Mouse (Mus musculus): Measurements from ENCODE around the gene Oca2. TPM values are rescaled to one million over a fixed set of nuclear protein-coding genes. Genes with fewer than 3 reads are reported as not detected.

The Oca2 gene
- polyA plus RNA-seq, 1 experiment = not detected

DNA sequence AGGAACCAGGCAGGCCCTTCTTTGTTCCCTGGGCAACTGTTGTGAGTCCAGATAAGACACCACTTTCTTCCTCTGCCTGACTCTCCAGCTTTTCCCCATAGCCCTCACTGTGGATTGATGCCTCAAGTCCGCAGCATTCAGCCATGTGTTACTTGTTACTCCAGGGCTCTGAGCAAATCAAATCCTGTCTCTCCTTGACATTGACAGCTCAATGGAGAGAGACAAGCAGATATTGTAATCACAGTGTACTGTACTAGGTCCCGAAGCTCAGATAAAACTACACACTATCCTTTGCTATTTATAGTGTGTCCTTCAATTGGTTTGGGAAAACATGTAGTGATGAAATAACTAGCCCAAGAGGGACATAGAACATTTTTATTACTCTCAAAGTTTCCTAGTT lies 258.7 kb downstream of the Oca2 start:
- Histone ChIP-seq H3K4me1 (ENCODE audit: control insufficient read depth, insufficient read depth, low read length) (no peaks in the 10 kb centered on the region), H3K27ac (ENCODE audit: insufficient read depth, low read depth, low read length) (no peak overlapping the region), H3K4me3 (ENCODE audit: insufficient read depth, low read length) (no peak overlapping the region)
- no peak for TF ChIP-seq CTCF (IDR thresholded peaks at IDR 0.05; ENCODE audit: low read depth, low read length)
- TF ChIP-seq POLR2A (IDR thresholded peaks at IDR 0.05; ENCODE audit: borderline replicate concordance, low read depth, low read length) = no peak

DNA sequence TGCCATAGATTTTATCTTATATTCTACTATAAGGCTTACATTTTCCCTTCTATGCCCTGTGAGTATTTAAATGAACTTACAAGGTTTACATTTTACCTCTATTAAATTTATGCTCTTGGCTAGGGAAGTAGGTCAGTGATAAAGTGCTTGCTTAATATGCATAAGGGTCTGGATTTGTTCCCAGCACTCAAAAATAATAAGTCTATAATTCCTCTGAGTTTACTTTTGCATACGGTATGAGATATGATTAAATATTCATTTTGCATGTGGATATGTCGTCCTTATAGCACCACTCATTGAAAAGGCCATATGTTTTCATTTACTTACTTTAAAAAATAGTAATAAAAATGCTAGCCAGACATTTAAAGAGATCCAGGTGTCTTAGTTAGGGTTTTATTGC lies 259.8 kb downstream of the Oca2 start:
- TF ChIP-seq POLR2A (IDR thresholded peaks at IDR 0.05; ENCODE audit: borderline replicate concordance, low read depth, low read length) (no peak), CTCF (IDR thresholded peaks at IDR 0.05; ENCODE audit: low read depth, low read length) (no peak)
- H3K4me1 ChIP-seq (ENCODE audit: control insufficient read depth, insufficient read depth, low read length) = no peaks in the 10 kb centered on the region

DNA sequence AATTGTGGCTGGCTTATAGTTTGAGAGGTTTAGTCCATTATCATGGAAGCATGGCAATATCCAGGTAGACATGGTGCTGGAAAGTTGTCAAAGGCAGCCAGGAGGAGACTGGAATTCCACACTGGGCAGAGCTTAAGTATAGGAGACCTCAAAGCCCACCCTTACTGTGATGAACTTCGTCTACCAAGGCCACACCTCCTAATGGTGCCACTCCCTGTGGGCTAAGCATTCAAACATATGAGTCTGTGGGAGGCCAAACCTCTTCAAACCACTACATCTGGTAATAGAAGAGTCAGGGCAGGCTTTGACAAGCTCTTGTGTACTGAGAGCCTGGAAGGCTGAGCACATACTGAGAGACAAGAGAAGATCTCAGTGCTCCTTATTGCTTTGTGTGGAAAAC lies 260.2 kb downstream of the Oca2 start:
- Histone ChIP-seq H3K4me1 (ENCODE audit: control insufficient read depth, insufficient read depth, low read length) (no peaks in the 10 kb centered on the region), H3K4me3 (ENCODE audit: insufficient read depth, low read length) (no peak overlapping the region), H3K27ac (ENCODE audit: insufficient read depth, low read depth, low read length) (no peak overlapping the region)
- TF ChIP-seq POLR2A (IDR thresholded peaks at IDR 0.05; ENCODE audit: borderline replicate concordance, low read depth, low read length) (no peak), CTCF (IDR thresholded peaks at IDR 0.05; ENCODE audit: low read depth, low read length) (no peak)

More for the DNA sequence above, 259.8 kb downstream of the Oca2 start:
- Histone ChIP-seq H3K27ac (ENCODE audit: insufficient read depth, low read depth, low read length) (no peak overlapping the region), H3K4me3 (ENCODE audit: insufficient read depth, low read length) (no peak overlapping the region)

DNA sequence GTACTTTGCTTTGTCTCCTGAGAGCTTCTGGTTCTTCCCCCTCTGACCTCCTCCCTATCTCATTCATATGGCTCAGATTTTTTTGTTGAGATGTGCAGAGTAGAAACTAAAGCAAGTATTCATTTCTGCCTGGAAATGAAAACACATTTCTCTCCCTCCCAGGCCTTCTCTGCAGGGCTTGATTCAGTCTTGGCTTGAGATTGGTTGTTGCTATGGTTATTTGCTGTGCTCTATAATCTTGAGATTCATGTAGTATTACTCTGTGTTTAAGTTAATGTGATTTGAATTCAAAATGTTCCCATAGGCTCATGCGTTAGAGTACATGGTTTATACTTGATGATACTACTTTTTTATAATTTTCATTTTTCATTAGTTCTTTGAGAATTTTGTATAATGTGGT lies 260.9 kb downstream of the Oca2 start:
- H3K4me3 ChIP-seq (ENCODE audit: insufficient read depth, low read length) = no peak overlapping the region
- H3K4me1 ChIP-seq (ENCODE audit: control insufficient read depth, insufficient read depth, low read length) = no peaks in the 10 kb centered on the region
- TF ChIP-seq POLR2A (IDR thresholded peaks at IDR 0.05; ENCODE audit: borderline replicate concordance, low read depth, low read length) = no peak
- TF ChIP-seq CTCF (IDR thresholded peaks at IDR 0.05; ENCODE audit: low read depth, low read length) = no peak
- no peak overlapping the region for H3K27ac ChIP-seq (ENCODE audit: insufficient read depth, low read depth, low read length)

DNA sequence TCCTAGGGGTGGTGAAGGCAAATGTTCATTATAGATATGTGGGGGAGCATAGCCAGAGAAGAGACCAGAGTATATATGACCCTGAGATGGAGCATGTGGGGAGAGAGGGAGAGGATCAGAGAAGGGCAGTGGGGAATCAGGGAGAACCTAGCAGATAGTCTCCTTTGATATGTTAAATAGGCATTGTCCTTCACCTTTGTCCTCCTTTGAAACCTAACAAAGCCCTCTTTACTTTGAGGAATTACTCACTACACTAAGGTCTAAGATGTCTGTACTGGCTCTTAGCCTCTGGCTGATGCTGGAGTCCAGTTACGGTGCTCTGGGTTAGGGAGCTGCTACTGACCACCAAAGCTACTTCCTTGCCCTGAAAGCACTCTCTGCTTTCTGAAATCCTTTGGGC lies 279.0 kb downstream of the Oca2 start:
- H3K4me1 ChIP-seq (ENCODE audit: control insufficient read depth, insufficient read depth, low read length) = no peaks in the 10 kb centered on the region
- TF ChIP-seq POLR2A (IDR thresholded peaks at IDR 0.05; ENCODE audit: borderline replicate concordance, low read depth, low read length) = no peak
- TF ChIP-seq CTCF (IDR thresholded peaks at IDR 0.05; ENCODE audit: low read depth, low read length) = no peak
- H3K4me3 ChIP-seq (ENCODE audit: insufficient read depth, low read length) = no peak overlapping the region
- H3K27ac ChIP-seq (ENCODE audit: insufficient read depth, low read depth, low read length) = no peak overlapping the region

DNA sequence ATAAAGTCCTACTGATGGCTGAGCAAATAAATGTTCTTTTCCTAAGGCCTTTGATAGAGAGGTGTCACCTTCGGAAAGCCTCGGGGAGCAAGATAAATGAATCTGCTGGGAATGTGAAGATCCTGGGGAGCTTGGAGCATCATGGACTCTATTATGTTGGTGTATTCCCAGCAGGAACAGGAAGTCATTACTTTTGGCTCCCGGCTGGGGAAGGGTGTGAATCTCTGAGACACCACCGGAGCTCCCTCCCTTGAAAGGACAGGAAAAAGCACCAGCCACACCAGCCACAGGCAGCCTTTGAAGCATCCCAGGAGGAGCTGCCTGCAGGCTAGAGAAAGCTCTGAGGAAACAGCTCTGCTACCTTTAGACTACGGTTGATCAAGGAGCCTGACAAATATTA lies 280.2 kb downstream of the Oca2 start:
- no peak overlapping the region for H3K27ac ChIP-seq (ENCODE audit: insufficient read depth, low read depth, low read length)
- TF ChIP-seq POLR2A (IDR thresholded peaks at IDR 0.05; ENCODE audit: borderline replicate concordance, low read depth, low read length) (no peak), CTCF (IDR thresholded peaks at IDR 0.05; ENCODE audit: low read depth, low read length) (no peak)
- H3K4me3 ChIP-seq (ENCODE audit: insufficient read depth, low read length) = no peak overlapping the region
- no peaks in the 10 kb centered on the region for H3K4me1 ChIP-seq (ENCODE audit: control insufficient read depth, insufficient read depth, low read length)

DNA sequence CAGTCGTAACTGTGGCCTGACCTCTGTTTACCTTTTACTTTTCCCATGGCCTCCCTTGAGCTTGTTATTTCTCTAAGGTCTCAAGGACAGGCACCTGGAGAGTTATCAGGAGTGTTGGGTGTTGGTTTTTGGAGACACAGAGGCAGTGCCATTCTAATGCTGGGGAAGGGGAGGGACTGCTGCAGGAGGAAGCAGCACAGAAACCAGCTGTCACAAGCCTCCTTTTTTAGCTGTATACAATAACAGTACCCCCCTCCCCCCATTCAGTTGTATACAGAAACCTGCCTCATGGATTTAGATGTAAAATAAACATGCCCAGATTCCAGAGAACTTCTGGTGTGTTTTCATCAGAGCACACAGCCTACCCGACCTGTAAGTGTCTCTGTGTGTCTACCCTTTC lies 295.3 kb downstream of the Oca2 start:
- Histone ChIP-seq H3K4me1 (ENCODE audit: control insufficient read depth, insufficient read depth, low read length) (no peaks in the 10 kb centered on the region), H3K27ac (ENCODE audit: insufficient read depth, low read depth, low read length) (no peak overlapping the region), H3K4me3 (ENCODE audit: insufficient read depth, low read length) (no peak overlapping the region)
- TF ChIP-seq POLR2A (IDR thresholded peaks at IDR 0.05; ENCODE audit: borderline replicate concordance, low read depth, low read length) (no peak), CTCF (IDR thresholded peaks at IDR 0.05; ENCODE audit: low read depth, low read length) (no peak)

DNA sequence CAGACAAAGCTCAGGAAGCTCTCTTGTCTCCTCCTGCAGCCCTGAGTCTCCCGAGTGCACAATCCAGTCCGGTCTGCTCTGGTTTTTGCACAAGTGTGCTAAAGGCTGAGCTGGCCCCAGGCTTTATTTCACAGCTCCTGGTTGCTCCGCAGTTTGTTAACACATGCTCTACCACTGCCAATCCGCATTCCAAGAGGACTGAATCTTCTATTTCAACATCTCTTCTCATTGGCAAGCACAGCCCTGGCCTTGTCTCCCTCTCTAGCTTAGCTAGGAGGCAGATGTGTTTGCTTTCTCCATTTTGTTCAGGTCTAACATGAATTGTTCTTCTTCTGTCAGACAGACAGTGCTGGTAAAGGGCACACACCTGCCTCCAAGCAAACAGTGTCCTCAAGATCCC lies 309.7 kb downstream of the Oca2 start:
- H3K4me1 ChIP-seq (ENCODE audit: control insufficient read depth, insufficient read depth, low read length) = no peaks in the 10 kb centered on the region
- TF ChIP-seq POLR2A (IDR thresholded peaks at IDR 0.05; ENCODE audit: borderline replicate concordance, low read depth, low read length) (no peak), CTCF (IDR thresholded peaks at IDR 0.05; ENCODE audit: low read depth, low read length) (no peak)
- no peak overlapping the region for H3K27ac ChIP-seq (ENCODE audit: insufficient read depth, low read depth, low read length)
- no peak overlapping the region for H3K4me3 ChIP-seq (ENCODE audit: insufficient read depth, low read length)

DNA sequence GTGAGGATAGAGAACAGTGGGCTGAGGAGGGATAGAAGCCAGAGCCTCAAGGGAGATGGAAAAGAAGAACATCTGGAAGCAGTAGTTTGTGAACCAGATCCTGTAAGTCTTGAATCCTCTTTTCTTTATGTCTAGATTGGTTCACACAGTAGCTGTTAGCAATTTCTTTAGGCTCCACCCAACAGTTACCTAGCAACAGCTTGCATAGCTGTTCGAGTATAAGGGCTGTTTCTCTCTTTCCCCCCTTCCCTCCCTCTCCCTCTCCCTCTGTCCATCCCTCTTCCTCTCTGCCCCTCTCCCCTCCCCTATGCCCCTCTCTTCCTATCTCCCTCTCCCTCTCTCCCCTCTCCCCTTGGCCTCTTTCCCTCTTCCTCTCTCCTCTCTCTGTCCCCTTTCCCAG lies 312.2 kb downstream of the Oca2 start:
- H3K4me3 ChIP-seq (ENCODE audit: insufficient read depth, low read length) = no peak overlapping the region
- no peak overlapping the region for H3K27ac ChIP-seq (ENCODE audit: insufficient read depth, low read depth, low read length)
- no peak for TF ChIP-seq POLR2A (IDR thresholded peaks at IDR 0.05; ENCODE audit: borderline replicate concordance, low read depth, low read length)
- TF ChIP-seq CTCF (IDR thresholded peaks at IDR 0.05; ENCODE audit: low read depth, low read length) = no peak
- no peaks in the 10 kb centered on the region for H3K4me1 ChIP-seq (ENCODE audit: control insufficient read depth, insufficient read depth, low read length)

Other genes with a start within 250 kb of the Oca2 start
- 4.6 and 5.8 TPM in 2 replicates for gene Nipa1, start 219.8 kb upstream of the Oca2 start, polyA plus RNA-seq (2012; ENCODE audit: insufficient read depth, insufficient read length, missing spikeins)
- gene Herc2, start 189.6 kb upstream of the Oca2 start, polyA plus RNA-seq (2012; ENCODE audit: insufficient read depth, insufficient read length, missing spikeins) = 49.7 and 53.6 TPM in 2 replicates